Mouse (Mus musculus) 3T3-L1 (cell line): ENCODE results near the gene Faim2.

ENCODE experiments used
- DNase-seq: peaks from one replicate; pipeline ENCODE4 v3.0.0-alpha.2; 2015; ENCODE audit warnings: low read depth, low spot score

Gene Faim2

GRCm38 (mm10) chr15:99469067-99469466, 58.9 kb downstream of the Faim2 start:
- peak; percentile 97 for DNase-seq

- no peak for DNase-seq
These were observed 64.8 kb downstream of the Faim2 start for GRCm38 (mm10) chr15:99463194-99463593.

- DNase-seq = peak; percentile 96
These were observed 70.2 kb downstream of the Faim2 start, which contains the start of gene Nckap5l for GRCm38 (mm10) chr15:99457606-99458401. Gene Nckap5l, minus strand, starts transcription at chr15:99457748.

- peak; percentile 64 for DNase-seq
These were observed 70.9 kb downstream of the Faim2 start for GRCm38 (mm10) chr15:99456963-99457605.

GRCm38 (mm10) chr15:99456338-99456962, 71.5 kb downstream of the Faim2 start:
- no peak for DNase-seq

GRCm38 (mm10) chr15:99455415-99455814, 72.5 kb downstream of the Faim2 start:
- no peak for DNase-seq

- no peak for DNase-seq
These were observed 73.2 kb downstream of the Faim2 start for GRCm38 (mm10) chr15:99454585-99455279.

- DNase-seq = no peak
These were observed 74.6 kb downstream of the Faim2 start for GRCm38 (mm10) chr15:99453153-99453900.

- DNase-seq = no peak
These were observed 78.1 kb downstream of the Faim2 start for GRCm38 (mm10) chr15:99449751-99450280.

GRCm38 (mm10) chr15:99449131-99449750, 78.7 kb downstream of the Faim2 start:
- DNase-seq = no peak
